Mouse (Mus musculus): ENCODE data around the gene Foxo4. TPM values are rescaled to one million over a fixed set of nuclear protein-coding genes. Genes with fewer than 3 reads are reported as not detected.

The Foxo4 gene
- 12.4 TPM for polyA plus RNA-seq (2014; fragmentation: Illumina TruSeq; extraction: RNeasy Lipid Tissue Mini Kit (QIAGEN cat#74804); ENCODE audit: low replicate concordance)

DNA sequence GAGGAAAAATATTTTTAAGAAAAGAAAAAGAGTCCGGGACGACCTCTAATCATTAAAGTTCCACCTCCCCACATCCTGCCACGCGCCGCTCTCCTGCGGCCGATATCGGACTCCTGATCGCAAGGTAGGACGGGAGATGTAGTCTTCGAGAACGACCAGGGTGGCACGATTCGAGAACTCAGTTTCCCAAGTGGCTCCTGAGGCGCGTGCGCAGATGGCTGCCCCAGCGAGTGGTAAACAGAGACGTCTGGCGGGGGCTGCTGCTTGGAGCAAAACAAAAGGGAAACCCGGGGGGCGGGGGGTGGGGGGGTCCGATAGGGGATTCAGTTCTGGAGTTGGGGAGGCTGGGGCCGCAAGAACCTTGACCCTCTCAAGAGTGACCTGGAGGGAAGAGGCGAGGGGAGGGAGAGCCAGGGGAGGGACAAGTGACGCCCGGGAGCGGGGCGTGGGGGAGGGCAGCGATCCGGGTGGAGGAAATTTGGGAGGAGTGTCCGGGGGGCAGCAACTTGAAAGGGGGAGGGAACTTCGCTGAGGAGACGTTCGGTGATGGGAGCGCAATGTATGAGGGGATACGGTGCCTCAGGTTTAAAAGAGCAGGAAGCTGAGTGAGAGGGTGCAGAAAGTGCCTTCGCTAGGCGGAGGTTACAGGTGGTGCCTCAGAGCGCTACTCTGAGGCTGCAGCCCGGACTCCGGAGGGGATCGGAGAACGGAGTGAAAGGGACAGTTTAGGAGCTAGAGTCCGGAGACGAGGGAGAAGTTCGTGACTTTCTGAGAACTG is at the start of gene Foxo4:
Gene Foxo4, plus strand, starts transcription at position 577 of the 778 bp plus-strand sequence.

GRCm38 (mm10) chrX:101221834-101222795 is 32.2 kb upstream of the Foxo4 start, which contains the start of gene Snx12:
TSS of gene Snx12 (minus strand) at chrX:101222563.

DNA sequence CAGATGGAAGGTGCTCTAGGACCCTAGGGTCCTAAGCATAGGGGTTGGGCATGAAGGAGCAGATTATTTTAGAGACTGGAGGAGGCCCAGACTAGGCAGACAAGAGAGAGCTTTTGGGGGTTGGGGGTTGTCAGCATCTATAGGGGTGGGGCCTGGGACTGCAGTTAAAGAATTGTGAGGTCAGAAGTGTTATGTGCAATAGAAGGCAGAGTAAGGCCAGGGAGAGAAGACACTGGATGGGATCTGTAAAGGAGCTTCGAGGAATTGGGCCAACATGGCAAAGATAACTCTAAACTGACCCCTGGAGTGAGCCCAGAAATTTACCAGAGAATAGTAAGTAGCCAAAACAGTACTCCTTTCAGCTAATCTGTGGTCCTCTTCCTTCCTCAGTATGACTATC is 9.6 kb downstream of the Foxo4 start, which contains the start of gene Gm614:
Gene Gm614, minus strand, starts transcription at position 101 of the 400 bp plus-strand sequence.

GRCm38 (mm10) chrX:101268025-101268754 is 13.9 kb downstream of the Foxo4 start, which contains the start of gene Il2rg:
TSS of gene Il2rg (minus strand) at chrX:101268255.

GRCm38 (mm10) chrX:101268755-101269124 is 14.4 kb downstream of the Foxo4 start, which contains the start of gene Gm20489:
TSS of gene Gm20489 (minus strand) at chrX:101269023.

DNA sequence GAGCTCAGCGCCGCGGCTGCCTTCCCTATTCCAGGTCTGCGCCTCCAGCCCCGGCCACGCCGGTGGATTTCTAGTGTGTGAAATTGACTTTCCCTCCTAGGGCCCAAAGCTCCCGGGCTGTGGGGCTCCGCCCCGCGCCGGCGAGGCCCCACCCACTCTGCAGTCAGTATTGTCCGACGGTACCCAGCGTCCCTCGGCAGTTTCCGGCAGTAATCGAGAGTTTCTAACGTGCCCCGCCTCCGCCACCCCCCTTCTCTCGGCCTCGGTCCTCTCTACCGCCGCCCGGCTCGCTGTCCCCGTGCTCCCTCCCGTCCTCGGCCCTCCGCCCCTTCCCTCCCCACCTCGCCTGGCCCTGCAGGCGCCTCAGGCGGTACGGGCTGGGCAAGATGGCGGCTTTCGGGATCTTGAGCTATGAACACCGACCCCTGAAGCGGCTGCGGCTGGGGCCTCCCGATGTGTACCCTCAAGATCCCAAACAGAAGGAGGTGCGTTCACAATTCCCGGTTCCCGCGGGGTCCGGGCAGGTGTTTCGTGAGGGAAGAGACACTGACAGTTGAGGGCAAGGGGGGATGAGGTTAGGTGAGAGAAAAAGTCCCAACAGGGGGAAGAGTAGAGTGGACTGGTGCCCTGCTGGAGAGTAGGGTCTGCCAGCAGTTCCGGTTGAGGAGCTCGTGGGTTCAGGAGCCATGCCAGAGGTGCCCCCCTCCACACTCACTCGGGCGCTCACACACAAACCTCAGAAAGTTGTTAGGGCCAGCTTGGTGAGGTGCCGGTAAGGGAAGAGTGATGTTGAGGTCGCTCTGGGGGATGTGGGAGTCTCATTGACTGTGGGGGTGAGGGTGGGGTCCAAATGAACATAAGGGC is 19.8 kb downstream of the Foxo4 start, which contains the start of gene Med12:
Gene Med12, plus strand, starts transcription at position 156 of the 864 bp plus-strand sequence.

DNA sequence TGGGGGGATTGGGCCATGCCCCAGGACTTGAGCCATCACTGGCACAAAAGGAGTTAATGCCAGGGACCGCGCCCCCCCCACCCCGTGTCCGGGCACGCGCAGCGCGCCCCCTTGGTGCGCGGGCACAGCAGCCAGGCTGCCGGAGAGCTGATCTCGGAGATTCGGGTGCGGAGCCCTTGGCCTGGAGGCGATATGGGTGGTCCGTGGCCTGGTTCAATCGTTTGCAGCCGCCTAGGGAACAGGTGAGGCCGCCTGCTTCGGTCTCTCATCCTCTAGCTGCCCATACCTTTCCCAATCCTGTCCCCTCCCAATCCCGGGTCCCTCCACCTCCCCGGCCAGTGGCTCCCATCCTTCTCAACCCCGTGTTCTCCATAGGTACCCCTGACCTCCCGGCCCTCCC is 44.7 kb downstream of the Foxo4 start, which contains the start of gene Nlgn3:
Gene Nlgn3, plus strand, starts transcription at position 114 of the 400 bp plus-strand sequence.

Other genes starting within 250 kb of the Foxo4 start
- not detected for gene Tex11, start 194.9 kb upstream of the Foxo4 start, polyA plus RNA-seq (2014; fragmentation: Illumina TruSeq; extraction: RNeasy Lipid Tissue Mini Kit (QIAGEN cat#74804); ENCODE audit: low replicate concordance)
- 0.67 TPM for gene Slc7a3, start 168.5 kb upstream of the Foxo4 start, polyA plus RNA-seq (2014; fragmentation: Illumina TruSeq; extraction: RNeasy Lipid Tissue Mini Kit (QIAGEN cat#74804); ENCODE audit: low replicate concordance)
- gene Snx12, start 32.0 kb upstream of the Foxo4 start, polyA plus RNA-seq (2014; fragmentation: Illumina TruSeq; extraction: RNeasy Lipid Tissue Mini Kit (QIAGEN cat#74804); ENCODE audit: low replicate concordance) = 18.7 TPM
- gene Gm614, start 9.5 kb downstream of the Foxo4 start, polyA plus RNA-seq (2014; fragmentation: Illumina TruSeq; extraction: RNeasy Lipid Tissue Mini Kit (QIAGEN cat#74804); ENCODE audit: low replicate concordance) = not detected
- 31.2 TPM for gene Il2rg, start 13.7 kb downstream of the Foxo4 start, polyA plus RNA-seq (2014; fragmentation: Illumina TruSeq; extraction: RNeasy Lipid Tissue Mini Kit (QIAGEN cat#74804); ENCODE audit: low replicate concordance)
- 0.52 TPM for gene Gm20489, start 14.5 kb downstream of the Foxo4 start, polyA plus RNA-seq (2014; fragmentation: Illumina TruSeq; extraction: RNeasy Lipid Tissue Mini Kit (QIAGEN cat#74804); ENCODE audit: low replicate concordance)
- gene Med12, start 19.5 kb downstream of the Foxo4 start, polyA plus RNA-seq (2014; fragmentation: Illumina TruSeq; extraction: RNeasy Lipid Tissue Mini Kit (QIAGEN cat#74804); ENCODE audit: low replicate concordance) = 2.1 TPM
- 0.19 TPM for gene Nlgn3, start 44.6 kb downstream of the Foxo4 start, polyA plus RNA-seq (2014; fragmentation: Illumina TruSeq; extraction: RNeasy Lipid Tissue Mini Kit (QIAGEN cat#74804); ENCODE audit: low replicate concordance)
- gene Gjb1, start 121.8 kb downstream of the Foxo4 start, polyA plus RNA-seq (2014; fragmentation: Illumina TruSeq; extraction: RNeasy Lipid Tissue Mini Kit (QIAGEN cat#74804); ENCODE audit: low replicate concordance) = 4.8 TPM
- 12.4 TPM for gene Zmym3, start 166.3 kb downstream of the Foxo4 start, polyA plus RNA-seq (2014; fragmentation: Illumina TruSeq; extraction: RNeasy Lipid Tissue Mini Kit (QIAGEN cat#74804); ENCODE audit: low replicate concordance)
- 262 TPM for gene Nono, start 174.8 kb downstream of the Foxo4 start, polyA plus RNA-seq (2014; fragmentation: Illumina TruSeq; extraction: RNeasy Lipid Tissue Mini Kit (QIAGEN cat#74804); ENCODE audit: low replicate concordance)
- gene Itgb1bp2, start 194.6 kb downstream of the Foxo4 start, polyA plus RNA-seq (2014; fragmentation: Illumina TruSeq; extraction: RNeasy Lipid Tissue Mini Kit (QIAGEN cat#74804); ENCODE audit: low replicate concordance) = 0.97 TPM

Measured in small intestine, adult 10 weeks (tissue).